Mouse (Mus musculus) liver, embryonic 11.5 days (tissue): ENCODE measurements around the gene Trp53rkb. TPM values are rescaled to one million over a fixed set of nuclear protein-coding genes. Genes with fewer than 3 reads are reported as not detected.
A peak's percentile ranks its signal among the peaks of the same experiment; 100 is the strongest.
"Not testable (repeated sequence)": the region's sequence is repeated elsewhere in the genome, so short reads cannot be mapped to it uniquely, and the experiment has no call there.

ENCODE experiments used
- ATAC-seq: fragments of 200-750 bp; cut with Nextera tagmentation; replicated peaks from 2 replicates; pipeline ENCODE4 v1.8.0; 2017; ENCODE audit warnings: moderate number of reproducible peaks, mild to moderate bottlenecking, moderate TSS enrichment, moderate library complexity; ENCODE audit not compliant: low FRiP score
- DNase-seq: peaks from one replicate; pipeline ENCODE4 v3.0.0-alpha.2; 2017; ENCODE audit warnings: low spot score
- H3K27ac ChIP-seq: fragments of 300-500 bp; sonication (generic); 2 replicates; pipeline ENCODE4 v1.5.1; 2014; ENCODE audit warnings: mild to moderate bottlenecking, low read depth, low read length, control low read depth
- H3K27me3 ChIP-seq: fragments of 300-500 bp; sonication (generic); replicated peaks from 2 replicates; pipeline ENCODE4 v1.6.1; 2014; ENCODE audit warnings: low read length, mixed read lengths; ENCODE audit not compliant: control insufficient read depth, insufficient read depth
- H3K36me3 ChIP-seq: fragments of 300-500 bp; sonication (generic); 2 replicates; pipeline ENCODE4 v1.6.1; 2014; ENCODE audit warnings: mild to moderate bottlenecking, low read length, moderate library complexity, mixed read lengths; ENCODE audit not compliant: control insufficient read depth, insufficient read depth
- H3K4me1 ChIP-seq: fragments of 300-500 bp; sonication (generic); replicated peaks from 2 replicates; pipeline ENCODE4 v1.6.1; 2014; ENCODE audit warnings: low read length, mixed read lengths; ENCODE audit not compliant: control insufficient read depth, insufficient read depth
- H3K4me2 ChIP-seq: fragments of 300-500 bp; sonication (generic); 2 replicates; pipeline ENCODE4 v1.6.1; 2014; ENCODE audit warnings: mild to moderate bottlenecking, control low read depth, moderate library complexity
- H3K4me3 ChIP-seq: fragments of 300-500 bp; sonication (generic); 2 replicates; pipeline ENCODE4 v1.5.1; 2014; ENCODE audit warnings: low read depth, low read length, control low read depth
- H3K9ac ChIP-seq: fragments of 300-500 bp; sonication (generic); 2 replicates; pipeline ENCODE4 v1.6.1; 2014; ENCODE audit warnings: low read depth, low read length, control low read depth
- H3K9me3 ChIP-seq: fragments of 300-500 bp; sonication (generic); 2 replicates; pipeline ENCODE4 v1.6.1; 2016; ENCODE audit warnings: low read length, inconsistent platforms, mixed read lengths; ENCODE audit not compliant: control insufficient read depth
- WGBS: fragments of 180-500 bp; shearing (Covaris S2); extraction: QIAGEN DNeasy Blood & Tissue Kit; methylation state at CpG from one replicate; pipeline ENCODE4 v1.1.7; 2014; 5-methylcytosine and 5-hydroxymethylcytosine counted together
- polyA plus RNA-seq: library from polyadenylated mRNA; unstranded; fragments of >200 nt; fragmentation: Nextera tagmentation; extraction: Ambion mirVana; gene quantifications from 2 replicates; pipeline ENCODE4 v1.2.1, GENCODE M21; 2014

Trp53rkb gene
- polyA plus RNA-seq: 7.6 and 9.5 TPM in 2 replicates

DNA sequence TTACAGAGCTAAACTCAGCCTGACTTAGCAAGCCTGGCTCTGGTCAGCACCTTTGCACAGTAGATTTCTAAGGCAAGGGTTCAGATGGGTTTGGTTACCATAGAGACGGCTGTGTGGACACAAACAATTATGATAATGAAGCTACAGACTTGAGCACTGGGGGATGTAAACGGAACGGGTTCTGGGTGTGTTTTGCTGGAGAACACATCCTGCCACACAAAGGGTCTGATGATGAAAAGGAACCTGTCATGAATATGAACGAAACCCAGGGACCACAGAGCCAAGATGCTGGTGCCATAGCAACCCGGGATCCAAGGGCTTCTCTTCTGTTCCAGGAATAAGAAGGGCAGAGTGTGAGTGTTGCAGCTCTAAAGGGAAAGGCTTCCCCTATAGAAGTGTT lies at the start of gene Trp53rkb:
Gene Trp53rkb (plus strand): TSS at position 177 of the 400 bp plus-strand sequence.
- ATAC-seq (no peak), DNase-seq (no peak)
- 88% methylated on average over 5 of the region's 5 CpGs for WGBS
- Histone ChIP-seq H3K4me2 (peak within 1 kb of the TSS; percentile 82), H3K4me3 (peak within 1 kb of the TSS; percentile 84), H3K4me1 (peaks cover 10% of the 10 kb centered on the region), H3K9me3 (no peaks in the 10 kb centered on the region), H3K27ac (peak within 1 kb of the TSS; percentile 59; the same call in 1 of the 2 replicates), H3K36me3 (peaks cover 2% of the 10 kb centered on the region; the same call in 1 of the 2 replicates), H3K9ac (peak within 1 kb of the TSS; percentile 85), H3K27me3 (no peaks in the 10 kb centered on the region)

DNA sequence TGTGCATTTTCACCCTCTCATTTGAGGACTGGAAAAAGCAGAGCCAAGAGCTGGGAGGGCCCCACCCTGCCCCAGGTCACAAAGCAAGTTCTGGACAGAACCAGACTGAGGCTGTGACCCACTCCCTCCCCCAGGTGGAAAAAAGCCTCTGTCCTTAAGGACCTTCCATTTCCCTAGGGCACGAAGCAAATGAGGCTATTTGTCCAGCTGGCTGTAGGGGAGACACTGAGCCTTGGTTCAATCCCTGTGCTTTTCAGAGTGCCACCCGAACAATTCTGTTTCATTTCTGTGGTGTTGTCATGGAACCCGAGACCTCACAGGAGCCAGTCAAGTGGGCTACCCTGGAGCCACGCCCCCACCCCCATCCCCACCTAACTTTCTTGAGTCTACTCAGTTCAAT lies 48.8 kb upstream of the Trp53rkb start:
- H3K9ac ChIP-seq: no peak overlapping the region
- 57% methylated on average over 4 of the region's 4 CpGs for WGBS

DNA sequence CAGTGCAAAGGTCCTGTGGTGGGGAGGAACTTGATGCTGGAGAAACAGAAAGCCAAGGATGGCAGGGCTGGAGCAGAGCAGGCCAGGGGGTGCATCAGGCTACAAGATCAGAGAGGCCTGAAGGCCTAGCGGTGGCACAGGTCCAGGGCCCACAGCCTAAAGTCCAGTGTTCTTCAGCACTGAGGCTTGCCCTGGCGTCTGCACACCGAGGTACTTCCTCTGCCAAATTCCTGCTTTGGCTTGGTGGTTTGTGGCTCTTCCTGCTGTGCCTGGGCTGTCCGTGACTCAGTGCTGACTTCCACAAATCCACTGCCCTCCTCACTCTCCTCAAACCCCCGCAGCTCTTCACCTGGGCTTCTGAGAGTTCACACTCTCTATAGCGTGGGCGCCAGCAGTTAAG lies 47.9 kb upstream of the Trp53rkb start:
- Histone ChIP-seq H3K4me1 (peaks cover 4% of the 10 kb centered on the region; the same call in 1 of the 2 replicates), H3K4me2 (no peak overlapping the region), H3K9ac (no peak overlapping the region), H3K4me3 (no peak overlapping the region), H3K36me3 (no peaks in the 10 kb centered on the region), H3K9me3 (no peaks in the 10 kb centered on the region), H3K27ac (no peak overlapping the region), H3K27me3 (no peaks in the 10 kb centered on the region)
- DNase-seq (no peak), ATAC-seq (no peak)
- 61% methylated on average over 7 of the region's 7 CpGs for WGBS

More for the DNA sequence above, 48.8 kb upstream of the Trp53rkb start:
- no peak for ATAC-seq
- Histone ChIP-seq H3K9me3 (no peaks in the 10 kb centered on the region), H3K4me3 (no peak overlapping the region), H3K27me3 (no peaks in the 10 kb centered on the region), H3K27ac (no peak overlapping the region), H3K36me3 (no peaks in the 10 kb centered on the region), H3K4me1 (peaks cover 4% of the 10 kb centered on the region; the same call in 1 of the 2 replicates), H3K4me2 (no peak overlapping the region)
- DNase-seq: no peak

DNA sequence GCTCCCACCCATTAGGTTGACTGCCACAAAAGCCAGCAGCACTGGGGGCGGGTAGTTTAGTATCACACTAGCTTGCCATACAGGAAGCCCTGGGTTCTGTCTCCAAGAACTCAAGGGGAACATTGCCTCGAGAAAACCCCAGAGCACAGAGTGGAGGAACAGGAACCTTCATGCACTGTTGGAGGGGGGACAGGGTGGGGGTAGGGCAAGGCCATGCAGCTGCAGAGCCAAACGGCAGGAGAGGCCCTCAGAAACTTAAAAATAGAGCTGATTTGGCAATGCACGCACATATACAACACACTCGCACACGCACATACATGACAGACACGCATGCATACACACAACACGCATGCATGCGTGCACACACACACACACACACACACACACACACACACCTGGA lies 46.5 kb upstream of the Trp53rkb start:
- Histone ChIP-seq H3K4me2 (no peak overlapping the region), H3K4me3 (no peak overlapping the region), H3K27ac (no peak overlapping the region), H3K36me3 (no peaks in the 10 kb centered on the region), H3K4me1 (peaks cover 4% of the 10 kb centered on the region; the same call in 1 of the 2 replicates), H3K9ac (no peak overlapping the region), H3K27me3 (no peaks in the 10 kb centered on the region), H3K9me3 (no peaks in the 10 kb centered on the region)
- no peak for DNase-seq
- ATAC-seq: 0 out of 2 replicates have a peak, but pooled peaks have one; percentile 6
- WGBS: 66% methylated on average over 9 of the region's 9 CpGs

DNA sequence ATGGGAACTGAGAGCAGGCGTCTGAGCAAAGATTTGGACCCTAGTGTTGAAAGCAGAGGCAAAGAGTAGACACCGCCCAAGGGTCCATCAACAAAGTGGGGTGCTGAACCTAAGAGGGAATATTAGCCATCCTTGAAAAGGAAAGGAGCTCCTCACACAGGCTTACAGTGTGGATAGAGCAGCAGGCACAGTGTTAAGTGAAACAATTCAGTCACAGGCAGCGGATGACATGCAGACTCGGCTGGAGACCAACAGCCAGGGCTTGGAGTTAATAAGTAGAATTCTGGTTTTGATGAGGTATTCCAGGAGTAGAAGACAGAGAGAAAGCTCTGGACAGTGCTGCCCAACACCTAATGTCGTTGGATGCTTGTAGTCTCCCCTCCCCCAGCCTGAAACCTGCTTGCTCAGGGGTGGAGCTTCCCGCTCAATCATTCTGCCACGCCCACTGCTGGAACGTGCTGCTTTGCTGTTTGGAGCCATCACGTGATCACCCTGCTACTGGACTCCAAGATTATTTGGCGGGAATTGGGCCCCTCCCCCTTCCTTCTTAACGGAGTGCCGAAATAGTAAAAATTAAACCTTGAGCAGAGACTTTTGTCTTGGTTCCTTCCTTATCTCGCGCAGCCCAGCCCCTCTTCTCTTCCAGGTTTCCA lies 45.9 kb upstream of the Trp53rkb start:
- not testable (repeated sequence) for H3K9ac ChIP-seq, H3K27me3 ChIP-seq, DNase-seq, H3K4me1 ChIP-seq, H3K27ac ChIP-seq, H3K9me3 ChIP-seq, H3K4me3 ChIP-seq, H3K36me3 ChIP-seq
- peak; percentile 60 for ATAC-seq
- H3K4me2 ChIP-seq: peak overlapping the region; percentile 37
- WGBS: 35% methylated on average over 14 of the region's 14 CpGs

DNA sequence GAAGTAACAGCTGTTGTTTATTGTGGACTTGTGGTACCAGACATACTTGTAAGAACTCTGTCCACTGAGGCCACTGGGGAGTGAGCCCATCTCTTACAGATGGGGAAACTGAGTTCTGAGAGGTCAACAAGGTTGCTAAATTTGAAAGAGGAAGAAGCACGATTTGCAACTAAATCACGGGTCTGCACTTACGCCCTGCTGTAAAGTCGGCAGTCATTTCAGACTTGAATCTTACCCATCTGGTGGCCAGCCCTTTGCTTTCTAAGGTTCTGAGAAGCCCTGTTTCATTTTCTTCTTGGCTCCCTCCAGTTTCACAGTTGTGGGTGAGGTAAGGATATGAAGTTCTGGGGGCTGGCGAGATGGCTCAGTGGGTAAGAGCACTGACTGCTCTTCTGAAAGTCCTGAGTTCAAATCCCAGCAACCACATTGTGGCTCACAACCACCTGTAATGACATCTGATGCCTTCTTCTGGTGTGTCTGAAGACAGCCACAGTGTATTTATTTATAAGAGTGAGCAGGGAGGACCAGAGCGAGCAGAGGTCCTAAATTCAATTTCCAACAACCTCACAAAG lies 41.6 kb upstream of the Trp53rkb start:
- Histone ChIP-seq H3K27me3 (no peaks in the 10 kb centered on the region; the same call in 1 of the 2 replicates), H3K4me2 (no peak overlapping the region), H3K4me3 (no peak overlapping the region), H3K9me3 (no peaks in the 10 kb centered on the region), H3K9ac (no peak overlapping the region), H3K36me3 (no peaks in the 10 kb centered on the region), H3K27ac (no peak overlapping the region), H3K4me1 (peaks cover 4% of the 10 kb centered on the region; the same call in 1 of the 2 replicates)
- 72% methylated on average over 6 of the region's 6 CpGs for WGBS
- no peak for ATAC-seq
- no peak for DNase-seq

DNA sequence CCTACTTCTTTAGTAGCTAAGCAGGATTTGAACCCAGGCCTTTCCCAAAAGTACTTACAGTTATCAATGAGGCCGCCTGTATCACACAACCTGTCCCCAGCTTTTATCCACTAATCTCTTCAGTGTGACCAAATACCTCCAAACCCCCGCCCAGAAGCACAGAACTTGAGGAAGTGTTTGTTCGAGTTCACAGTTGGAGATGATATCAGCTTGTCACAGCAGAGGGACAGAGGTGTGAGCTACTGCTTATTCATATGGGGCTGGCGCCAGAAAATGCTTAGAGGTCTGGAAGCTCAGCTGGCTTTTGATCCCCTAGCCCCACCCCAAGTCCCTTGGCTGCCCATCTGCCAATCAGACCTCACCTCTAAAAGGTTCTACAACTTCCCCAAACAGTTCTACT lies 38.1 kb upstream of the Trp53rkb start:
- Histone ChIP-seq H3K9ac (no peak overlapping the region), H3K4me1 (no peaks in the 10 kb centered on the region), H3K4me2 (no peak overlapping the region), H3K27me3 (peaks cover 5% of the 10 kb centered on the region; the same call in 1 of the 2 replicates), H3K4me3 (no peak overlapping the region), H3K27ac (no peak overlapping the region), H3K9me3 (no peaks in the 10 kb centered on the region), H3K36me3 (no peaks in the 10 kb centered on the region)
- 33% methylated on average over 4 of the region's 4 CpGs for WGBS
- ATAC-seq (no peak), DNase-seq (no peak)

DNA sequence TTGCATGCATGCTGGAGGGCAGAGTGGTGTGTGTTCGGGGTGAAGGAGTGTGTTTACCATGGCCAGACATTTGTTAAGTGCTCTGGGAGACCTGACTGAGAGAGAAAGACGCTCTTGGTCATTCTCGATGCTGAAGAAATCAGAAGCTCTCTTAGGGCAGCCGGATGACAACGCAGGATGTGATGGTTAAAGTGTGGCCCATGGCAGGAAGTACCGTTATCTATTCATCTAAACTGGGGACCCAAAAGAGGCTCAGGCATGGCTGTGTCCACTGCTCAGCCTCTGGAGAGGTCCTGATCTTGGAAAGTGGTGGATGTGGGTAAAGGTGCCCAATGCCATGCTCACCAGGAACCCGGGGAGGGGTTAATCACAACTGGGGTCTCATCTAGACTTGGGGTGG lies 37.6 kb upstream of the Trp53rkb start:
- H3K27ac ChIP-seq: no peak overlapping the region
- ATAC-seq: no peak

DNA sequence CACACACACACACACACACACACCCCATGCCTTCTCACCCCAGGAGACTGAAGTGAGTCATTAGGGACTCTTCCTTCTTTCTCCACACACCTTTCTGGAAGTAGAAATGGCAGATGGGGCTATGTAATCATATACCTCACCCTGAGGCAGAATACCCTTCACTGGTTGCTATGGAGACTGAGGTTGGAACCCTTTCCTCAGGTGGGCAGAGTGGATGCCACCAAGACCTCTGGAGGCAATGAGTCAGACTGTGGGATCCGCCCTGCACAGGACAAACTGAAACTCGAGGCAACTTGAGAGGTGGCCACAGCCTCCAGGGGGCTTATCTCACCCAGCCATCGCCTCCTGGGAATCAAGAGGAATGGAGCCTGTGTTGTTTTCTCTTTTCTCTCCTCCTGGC lies 34.4 kb upstream of the Trp53rkb start:
- H3K4me2 ChIP-seq: no peak overlapping the region
- no peak overlapping the region for H3K4me3 ChIP-seq
- no peak overlapping the region for H3K27ac ChIP-seq
- ATAC-seq: no peak
- no peaks in the 10 kb centered on the region for H3K4me1 ChIP-seq
- H3K36me3 ChIP-seq: no peaks in the 10 kb centered on the region
- 11% methylated on average over 3 of the region's 3 CpGs for WGBS
- no peaks in the 10 kb centered on the region for H3K9me3 ChIP-seq
- H3K9ac ChIP-seq: no peak overlapping the region
- peaks cover 5% of the 10 kb centered on the region; the same call in 1 of the 2 replicates for H3K27me3 ChIP-seq
- DNase-seq: no peak

More for the DNA sequence above, 37.6 kb upstream of the Trp53rkb start:
- 47% methylated on average over 7 of the region's 7 CpGs for WGBS
- no peak overlapping the region for H3K4me3 ChIP-seq
- H3K27me3 ChIP-seq: peaks cover 5% of the 10 kb centered on the region; the same call in 1 of the 2 replicates
- no peak overlapping the region for H3K4me2 ChIP-seq
- H3K4me1 ChIP-seq: no peaks in the 10 kb centered on the region
- no peaks in the 10 kb centered on the region for H3K9me3 ChIP-seq
- no peaks in the 10 kb centered on the region for H3K36me3 ChIP-seq
- H3K9ac ChIP-seq: no peak overlapping the region
- DNase-seq: no peak
